ENCODE assay signal across 18 mouse cellular contexts in genomic region chr3:79475980-79476379, GRCm38 (mm10).
DNase-seq lines count a peak whose midpoint lies in the region; ATAC-seq and TF ChIP-seq lines count a peak whose summit lies in the region.
"Had no signal": no experiment of that assay in that cellular context is flagged by ENCODE, and none has a peak within 500 bp of the region (broad histone marks: within the 10 kb centered on the region; RNA-seq: fewer than 3 reads in every experiment).

No protein-coding gene starts in this region.

- TF ChIP-seq CTCF in stomach, postnatal 0 days (IDR thresholded peaks at IDR 0.05; ENCODE audit: low read depth) = no peak

- H3K4me1 ChIP-seq in hindbrain, embryonic 16.5 days (ENCODE audit: control insufficient read depth, insufficient read depth, low read depth, low read length) = peaks cover 7% of the 10 kb centered on the region; the same call in 1 of the 2 replicates
- H3K4me1 ChIP-seq in hindbrain, embryonic 10.5 days (replicated peaks) = peaks cover 13% of the 10 kb centered on the region
- no peaks in the 10 kb centered on the region for H3K4me1 ChIP-seq in stomach, postnatal 0 days (replicated peaks; ENCODE audit: control insufficient read depth, insufficient read depth)

- H3K4me2 ChIP-seq in hindbrain, embryonic 16.5 days (ENCODE audit: low read length) = no peak overlapping the region
- H3K4me2 ChIP-seq in stomach, postnatal 0 days (replicated peaks; ENCODE audit: low read depth) = no peak overlapping the region
- H3K4me2 ChIP-seq: forebrain, embryonic 15.5 days; hindbrain, embryonic 13.5 days had no signal

- no peaks in the 10 kb centered on the region for H3K9me3 ChIP-seq in hindbrain, embryonic 16.5 days (ENCODE audit: control insufficient read depth, low read length)
- no peaks in the 10 kb centered on the region for H3K9me3 ChIP-seq in hindbrain, embryonic 10.5 days
- no peaks in the 10 kb centered on the region for H3K9me3 ChIP-seq in stomach, postnatal 0 days (ENCODE audit: control insufficient read depth, low read length)
- H3K9me3 ChIP-seq: forebrain, embryonic 15.5 days; hindbrain, embryonic 13.5 days had no signal

- peak; percentile 31 for DNase-seq in gastrocnemius, adult 18-20 months (ENCODE audit: low spot score)
- DNase-seq in gastrocnemius, postnatal 36 days = no peak
- DNase-seq in hindbrain, embryonic 10.5 days (ENCODE audit: low spot score) = no peak
- peak; percentile 41 for DNase-seq in cerebellum, adult 11 months
- peak; percentile 58 to 70 for DNase-seq in cerebellum, postnatal 25 days
- no peak for DNase-seq in urinary bladder, postnatal 36 days (ENCODE audit: low spot score in 2 of 2)
- DNase-seq in stomach, postnatal 0 days (ENCODE audit: low spot score) = no peak
- DNase-seq: adrenal gland, postnatal 25 days; gastrocnemius, postnatal 10 days; kidney, adult 11 months; kidney, postnatal 36 days; lung, postnatal 14 days; right cerebral cortex, adult 18-20 months; spleen, adult 18-20 months; thymus, postnatal 36 days had no signal

- peak; percentile 54; the same call in 1 of the 2 replicates for ATAC-seq in hindbrain, embryonic 16.5 days
- ATAC-seq in stomach, postnatal 0 days (ENCODE audit: low FRiP score, low TSS enrichment) = no peak

- TF ChIP-seq EP300 in stomach, postnatal 0 days (optimal IDR thresholded peaks at IDR 0.05) = no peak

- no peak overlapping the region for H3K4me3 ChIP-seq in hindbrain, embryonic 16.5 days (ENCODE audit: low read length)
- H3K4me3 ChIP-seq in hindbrain, embryonic 10.5 days = no peak overlapping the region
- H3K4me3 ChIP-seq in stomach, postnatal 0 days (ENCODE audit: low read depth, low read length) = no peak overlapping the region
- H3K4me3 ChIP-seq: forebrain, embryonic 15.5 days; hindbrain, embryonic 13.5 days had no signal

- H3K27me3 ChIP-seq in hindbrain, embryonic 16.5 days (replicated peaks; ENCODE audit: control insufficient read depth, insufficient read depth, low read length) = no peaks in the 10 kb centered on the region
- no peaks in the 10 kb centered on the region for H3K27me3 ChIP-seq in hindbrain, embryonic 10.5 days (ENCODE audit: insufficient read depth, poor library complexity, severe bottlenecking)
- H3K27me3 ChIP-seq in stomach, postnatal 0 days (ENCODE audit: control insufficient read depth, insufficient read depth, low read length) = no peaks in the 10 kb centered on the region
- H3K27me3 ChIP-seq: forebrain, embryonic 15.5 days; hindbrain, embryonic 13.5 days had no signal

- WGBS in hindbrain, embryonic 16.5 days = 57% methylated on average over 2 of the region's 2 CpGs
- 85% methylated on average over 2 of the region's 2 CpGs for WGBS in hindbrain, embryonic 10.5 days
- WGBS in stomach, postnatal 0 days = 73% methylated on average over 2 of the region's 2 CpGs

- H3K27ac ChIP-seq in hindbrain, embryonic 16.5 days (ENCODE audit: low read depth, low read length) = no peak overlapping the region
- H3K27ac ChIP-seq in hindbrain, embryonic 10.5 days = no peak overlapping the region
- no peak overlapping the region for H3K27ac ChIP-seq in stomach, postnatal 0 days (replicated peaks)
- H3K27ac ChIP-seq: hindbrain, embryonic 13.5 days had no signal

- 0 out of 2 replicates have a peak, but pooled peaks cover 3% of the 10 kb centered on the region for H3K36me3 ChIP-seq in hindbrain, embryonic 16.5 days (ENCODE audit: control insufficient read depth, insufficient read depth, low read length)
- peaks cover 65% of the 10 kb centered on the region for H3K36me3 ChIP-seq in hindbrain, embryonic 10.5 days
- peaks cover 14% of the 10 kb centered on the region for H3K36me3 ChIP-seq in stomach, postnatal 0 days (ENCODE audit: control insufficient read depth, insufficient read depth, low read length)

- intact Hi-C loops in gastrocnemius, postnatal 36 days (cut with DNase I) = no loop called here

- H3K9ac ChIP-seq in hindbrain, embryonic 16.5 days (ENCODE audit: low read depth, low read length) = no peak overlapping the region
- H3K9ac ChIP-seq in stomach, postnatal 0 days (ENCODE audit: low read length) = no peak overlapping the region
- H3K9ac ChIP-seq: forebrain, embryonic 15.5 days; hindbrain, embryonic 13.5 days had no signal

Comparison
In these comparisons a context has a peak if more than half of its experiments do, and no peak if none do; other contexts are left out.
1. DNase-seq: peak in gastrocnemius, adult 18-20 months (single experiment), cerebellum, adult 11 months (single experiment) and cerebellum, postnatal 25 days (2 of 2); none in gastrocnemius, postnatal 36 days (0 of 2), hindbrain, embryonic 10.5 days (single experiment), urinary bladder, postnatal 36 days (0 of 2) and stomach, postnatal 0 days (single experiment).